Comparison of ENCODE assay signal across 26 mouse cellular contexts in the genomic region with DNA sequence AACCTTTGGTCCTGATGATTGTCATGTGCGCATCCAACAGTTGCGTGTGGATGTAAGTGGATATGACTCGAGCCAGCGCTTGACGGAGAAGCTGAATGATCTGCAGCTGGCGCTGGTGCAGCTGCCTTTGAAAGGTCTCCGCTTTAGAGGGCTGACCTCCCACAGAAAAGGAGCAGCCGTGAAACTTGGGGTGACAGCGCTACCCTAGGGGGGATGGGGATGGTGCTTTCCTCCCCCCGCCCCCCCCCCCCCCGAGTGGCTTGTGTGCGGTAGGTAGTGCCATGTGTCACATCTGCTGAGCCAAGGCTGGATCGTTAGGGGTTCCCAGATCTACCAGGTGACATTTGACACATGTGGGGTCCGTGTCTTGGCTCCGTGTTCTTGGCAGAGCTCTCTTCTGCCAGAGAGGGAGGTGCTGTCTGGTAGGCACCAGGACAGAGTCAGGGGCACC.
DNase-seq lines count a peak whose midpoint lies in the region; ATAC-seq lines count a peak whose summit lies in the region.
"Had no signal": no experiment of that assay in that cellular context is flagged by ENCODE, and none has a peak within 500 bp of the region (broad histone marks: within the 10 kb centered on the region; RNA-seq: fewer than 3 reads in every experiment).

No protein-coding gene starts in this region.

- no peaks in the 10 kb centered on the region for H3K9me3 ChIP-seq in embryonic facial prominence, embryonic 13.5 days
- no peaks in the 10 kb centered on the region for H3K9me3 ChIP-seq in limb, embryonic 15.5 days
- no peaks in the 10 kb centered on the region for H3K9me3 ChIP-seq in liver, embryonic 12.5 days (replicated peaks)
- H3K9me3 ChIP-seq in heart, embryonic 10.5 days = no peaks in the 10 kb centered on the region
- H3K9me3 ChIP-seq: kidney, embryonic 15.5 days; liver, embryonic 13.5 days; lung, embryonic 15.5 days; megakaryocyte, embryonic 14.5 days had no signal

- no peak overlapping the region for H3K9ac ChIP-seq in embryonic facial prominence, embryonic 13.5 days
- H3K9ac ChIP-seq in limb, embryonic 15.5 days = no peak overlapping the region
- H3K9ac ChIP-seq in liver, embryonic 12.5 days = no peak overlapping the region
- H3K9ac ChIP-seq: forebrain, postnatal 0 days; kidney, embryonic 15.5 days; liver, embryonic 13.5 days; lung, embryonic 15.5 days had no signal

- no peak overlapping the region for H3K4me2 ChIP-seq in embryonic facial prominence, embryonic 13.5 days
- no peak overlapping the region for H3K4me2 ChIP-seq in limb, embryonic 15.5 days
- no peak overlapping the region for H3K4me2 ChIP-seq in liver, embryonic 12.5 days
- H3K4me2 ChIP-seq: heart, embryonic 11.5 days; kidney, embryonic 15.5 days; liver, embryonic 13.5 days; lung, embryonic 15.5 days had no signal

- no peaks in the 10 kb centered on the region for H3K36me3 ChIP-seq in embryonic facial prominence, embryonic 13.5 days
- H3K36me3 ChIP-seq in limb, embryonic 15.5 days = no peaks in the 10 kb centered on the region
- no peaks in the 10 kb centered on the region for H3K36me3 ChIP-seq in liver, embryonic 12.5 days
- H3K36me3 ChIP-seq in heart, embryonic 10.5 days = no peaks in the 10 kb centered on the region
- H3K36me3 ChIP-seq: kidney, embryonic 15.5 days; liver, embryonic 13.5 days; lung, embryonic 15.5 days had no signal

- peak overlapping the region; percentile 69 for H3K27ac ChIP-seq in embryonic facial prominence, embryonic 13.5 days
- peak overlapping the region; percentile 33 for H3K27ac ChIP-seq in limb, embryonic 15.5 days
- no peak overlapping the region for H3K27ac ChIP-seq in liver, embryonic 12.5 days
- no peak overlapping the region for H3K27ac ChIP-seq in heart, embryonic 10.5 days
- H3K27ac ChIP-seq: hindbrain, postnatal 0 days; kidney, embryonic 15.5 days; left cerebral cortex, adult 2 months; liver, embryonic 13.5 days; lung, embryonic 15.5 days had no signal

- ATAC-seq in embryonic facial prominence, embryonic 13.5 days (ENCODE audit: insufficient number of reproducible peaks, insufficient read depth, low FRiP score, low TSS enrichment, low read depth) = no peak
- ATAC-seq in limb, embryonic 15.5 days (ENCODE audit: insufficient number of reproducible peaks, low FRiP score, low TSS enrichment, low read depth) = no peak
- ATAC-seq in liver, embryonic 12.5 days = no peak
- ATAC-seq: forebrain, postnatal 0 days; hindbrain, postnatal 0 days had no signal

- peaks cover 26% of the 10 kb centered on the region for H3K4me1 ChIP-seq in embryonic facial prominence, embryonic 13.5 days
- peaks cover 11% of the 10 kb centered on the region; the same call in 1 of the 2 replicates for H3K4me1 ChIP-seq in limb, embryonic 15.5 days
- no peaks in the 10 kb centered on the region for H3K4me1 ChIP-seq in liver, embryonic 12.5 days
- H3K4me1 ChIP-seq in heart, embryonic 10.5 days = no peaks in the 10 kb centered on the region
- H3K4me1 ChIP-seq: liver, embryonic 13.5 days; lung, embryonic 15.5 days; megakaryocyte, embryonic 14.5 days had no signal

- 38% methylated on average over 14 of the region's 15 CpGs for whole genome bisulfite sequencing in embryonic facial prominence, embryonic 13.5 days
- 62% methylated on average over 14 of the region's 15 CpGs for WGBS in limb, embryonic 15.5 days
- 81% methylated on average over 15 of the region's 15 CpGs for WGBS in liver, embryonic 12.5 days (ENCODE audit: insufficient replicate concordance)
- 87% methylated on average over 15 of the region's 15 CpGs for WGBS in heart, embryonic 10.5 days

- peak; percentile 11 for DNase-seq in gastrocnemius, postnatal 25 days
- no peak for DNase-seq in gastrocnemius, adult 8-10 months (ENCODE audit: low spot score in 2 of 2)
- peak; percentile 71 for DNase-seq in thymus, postnatal 25 days
- no peak for DNase-seq in layer of hippocampus, postnatal 10 days (ENCODE audit: low spot score in 2 of 2)
- DNase-seq in heart, embryonic 10.5 days (ENCODE audit: low spot score) = no peak
- DNase-seq: adrenal gland, postnatal 10 days; cerebellum, adult 9-10 months; forebrain, postnatal 0 days; gastrocnemius, postnatal 36 days; heart, postnatal 10 days; kidney, adult 11 months; kidney, postnatal 4 days; layer of hippocampus, adult 9-11 months; left cerebral cortex, postnatal 4 days; liver, embryonic 13.5 days; lung, postnatal 36 days; midbrain, embryonic 14.5 days had no signal

- no peaks in the 10 kb centered on the region for H3K27me3 ChIP-seq in embryonic facial prominence, embryonic 13.5 days
- H3K27me3 ChIP-seq in limb, embryonic 15.5 days = no peaks in the 10 kb centered on the region
- H3K27me3 ChIP-seq in liver, embryonic 12.5 days (replicated peaks) = no peaks in the 10 kb centered on the region
- H3K27me3 ChIP-seq in heart, embryonic 10.5 days (ENCODE audit: insufficient read depth, poor library complexity, severe bottlenecking) = no peaks in the 10 kb centered on the region
- H3K27me3 ChIP-seq: kidney, embryonic 15.5 days; liver, embryonic 13.5 days; lung, embryonic 15.5 days had no signal

- H3K4me3 ChIP-seq in embryonic facial prominence, embryonic 13.5 days = no peak overlapping the region
- no peak overlapping the region for H3K4me3 ChIP-seq in limb, embryonic 15.5 days
- H3K4me3 ChIP-seq in liver, embryonic 12.5 days = no peak overlapping the region
- H3K4me3 ChIP-seq in heart, embryonic 10.5 days = no peak overlapping the region
- H3K4me3 ChIP-seq: kidney, embryonic 15.5 days; left cerebral cortex, adult 2 months; liver, embryonic 13.5 days; lung, embryonic 15.5 days; megakaryocyte, embryonic 14.5 days had no signal

Comparison
In these comparisons a context has a peak if more than half of its experiments do, and no peak if none do; other contexts are left out.
1. DNase-seq: peak in gastrocnemius, postnatal 25 days (single experiment) and thymus, postnatal 25 days (single experiment); none in gastrocnemius, adult 8-10 months (0 of 2), layer of hippocampus, postnatal 10 days (0 of 2) and heart, embryonic 10.5 days (single experiment).
2. H3K27ac ChIP-seq: peak in embryonic facial prominence, embryonic 13.5 days (single experiment) and limb, embryonic 15.5 days (single experiment); none in liver, embryonic 12.5 days (single experiment) and heart, embryonic 10.5 days (single experiment).